Mouse (Mus musculus) gastrocnemius, postnatal 14 days (tissue): ENCODE data around the gene Hspg2. TPM values are rescaled to one million over a fixed set of nuclear protein-coding genes. Genes with fewer than 3 reads are reported as not detected.
A peak's percentile ranks its signal among the peaks of the same experiment; 100 is the strongest.

Experiments
- DNase-seq: peaks from one replicate; pipeline ENCODE4 v3.0.0; 2021; ENCODE audit warnings: mixed read lengths
- intact Hi-C: fragments of 180-260 bp; cut with DNase I; formaldehyde crosslinking; loops from one replicate; pipeline ENCODE4 v1.15.1; 2025; ENCODE audit warnings: low total_unique reads
- total RNA-seq, 2 experiments: library from RNA; stranded (reverse); gene quantifications; 2 replicates each; pipeline ENCODE4 v1.2.3; 2021

Hspg2 gene
- total RNA-seq, 2 experiments from 2014 or later, result 193 to 224 TPM

DNA sequence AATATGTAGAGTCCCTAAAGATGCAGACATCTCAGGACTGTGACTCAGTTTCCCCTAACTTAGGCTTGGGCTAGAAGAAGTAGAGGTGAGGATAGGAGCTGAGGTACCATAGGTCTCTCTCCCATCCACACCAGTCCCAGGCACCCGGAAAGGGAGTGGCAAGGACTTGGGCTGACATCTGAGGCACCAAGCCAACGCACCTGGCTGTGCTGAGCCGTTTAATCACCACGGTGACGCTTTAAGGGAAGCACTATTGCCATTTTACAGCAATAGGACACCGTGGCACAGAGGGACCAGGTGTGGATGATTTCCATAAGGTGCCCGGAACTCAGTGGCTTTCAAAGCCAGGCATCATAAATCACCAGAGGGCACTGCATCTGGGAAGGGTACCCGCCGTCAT, 10.3 kb upstream of the Hspg2 start:
- no peak for DNase-seq
- intact Hi-C loops, result no loop called here

DNA sequence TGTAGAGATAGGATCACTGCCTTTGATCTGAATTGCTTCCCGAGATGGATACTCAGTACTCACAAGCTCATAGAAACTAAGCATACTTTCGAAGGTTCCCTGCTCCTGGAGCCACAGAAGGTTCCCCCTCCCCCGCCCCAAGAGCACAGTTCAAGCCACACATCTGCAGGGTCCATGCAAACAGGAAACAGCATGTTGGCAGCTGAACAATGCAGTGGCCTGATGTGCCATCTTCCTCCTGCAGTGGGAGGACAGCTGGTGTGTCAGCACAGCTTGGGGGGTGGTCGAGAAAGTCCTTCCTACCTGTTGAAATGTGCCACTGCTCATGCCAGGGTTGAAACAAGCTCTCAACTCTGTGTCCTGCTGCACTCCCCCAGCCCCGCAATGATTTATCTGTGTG, 9.7 kb upstream of the Hspg2 start:
- DNase-seq, result no peak
- intact Hi-C loops, result no loop called here

GRCm38 (mm10) chr4:137460676-137461075, 7.9 kb upstream of the Hspg2 start:
- intact Hi-C loops, result no loop called here

GRCm38 (mm10) chr4:137461217-137461616, 7.4 kb upstream of the Hspg2 start:
- no peak for DNase-seq
- intact Hi-C loops, result no loop called here

More at GRCm38 (mm10) chr4:137460676-137461075, 7.9 kb upstream of the Hspg2 start:
- no peak for DNase-seq

GRCm38 (mm10) chr4:137461981-137462690, 6.4 kb upstream of the Hspg2 start:
- no peak for DNase-seq
- intact Hi-C loops, result no loop called here

- intact Hi-C loops, result no loop called here
- DNase-seq, result no peak
Measured at GRCm38 (mm10) chr4:137465125-137465787, 3.3 kb upstream of the Hspg2 start.

DNA sequence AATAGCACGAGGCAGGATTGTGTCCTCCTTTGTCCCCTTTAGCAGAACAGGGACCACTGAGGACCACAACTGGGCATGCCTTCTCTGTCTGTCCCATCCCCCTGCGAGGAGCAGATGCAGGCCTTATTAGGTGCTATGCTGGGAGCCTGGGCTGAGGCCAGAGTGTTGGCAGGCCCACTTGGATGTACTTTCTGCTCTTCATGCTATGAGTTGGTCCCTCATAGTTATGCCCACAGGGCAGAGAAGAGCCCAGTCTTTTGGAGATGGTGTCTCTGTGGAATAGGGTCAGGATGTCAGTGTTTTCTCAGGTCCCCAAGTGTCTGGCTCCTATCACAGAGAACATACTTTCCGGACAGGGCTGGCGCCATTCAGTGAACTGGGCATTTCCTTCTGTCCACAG, 1.6 kb upstream of the Hspg2 start:
- intact Hi-C loops, result no loop called here
- no peak for DNase-seq

DNA sequence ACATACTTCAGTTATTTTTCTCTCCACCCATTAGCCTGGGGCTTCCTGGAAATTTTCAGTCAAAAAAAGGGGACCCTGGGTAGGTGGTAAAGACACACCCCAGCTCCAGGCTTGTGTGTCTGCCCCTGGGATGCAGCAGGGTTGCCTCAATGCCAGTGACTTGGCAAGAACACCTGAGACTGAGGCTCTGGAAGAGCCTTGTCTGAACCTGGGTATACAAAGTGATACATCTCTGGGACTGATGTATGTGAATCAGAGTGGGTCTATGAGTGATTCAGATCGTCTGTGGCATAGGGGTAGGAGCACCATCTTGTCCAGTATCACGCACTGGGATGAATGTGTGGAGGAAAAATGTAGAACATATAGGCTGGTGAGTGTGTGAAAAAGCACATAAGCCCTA, 1.0 kb upstream of the Hspg2 start:
- no peak for DNase-seq
- intact Hi-C loops, result no loop called here

GRCm38 (mm10) chr4:137469081-137469844, 694 bp downstream of the Hspg2 start:
- no peak for DNase-seq
- intact Hi-C loops, result no loop called here

DNA sequence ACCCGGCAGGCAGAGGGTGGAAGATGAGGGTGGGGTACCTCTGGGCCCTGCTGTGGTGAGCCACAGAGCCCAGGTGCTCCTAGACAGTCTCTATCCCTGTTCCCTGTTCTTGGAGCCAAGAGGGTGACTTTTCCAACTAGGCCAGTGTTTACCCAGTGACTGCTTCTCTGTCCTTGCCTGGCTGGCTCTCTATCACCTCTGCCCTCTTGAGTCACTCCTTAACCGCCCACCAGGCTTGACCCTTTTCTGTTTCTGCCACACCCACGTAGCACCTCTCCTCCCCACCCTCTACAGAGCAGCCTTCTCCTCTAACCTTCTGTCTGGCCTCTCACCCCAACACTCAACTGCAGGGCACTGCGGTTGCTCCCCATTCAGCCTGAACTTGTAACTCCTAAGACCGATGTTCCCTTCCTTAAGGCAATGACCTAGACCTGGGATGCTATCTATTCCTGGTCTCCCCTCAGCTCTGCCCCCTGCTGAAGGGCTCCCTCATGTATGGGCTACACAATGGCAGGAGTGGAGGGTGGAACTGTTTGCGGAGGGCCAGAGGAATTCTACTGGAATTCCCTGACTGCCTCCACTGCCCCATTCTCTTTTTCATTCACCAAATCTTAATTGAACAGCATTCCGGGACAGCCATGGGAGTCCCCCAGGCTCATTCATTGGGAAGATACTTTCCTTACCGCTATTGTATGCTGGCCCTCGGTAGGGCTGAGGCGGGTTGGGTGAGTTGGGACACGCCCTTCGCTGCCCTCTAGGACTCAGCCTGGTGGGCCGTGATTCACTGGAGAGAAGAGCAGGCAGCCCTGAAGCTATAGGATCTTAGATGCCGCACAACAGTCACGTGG, 1.5 kb downstream of the Hspg2 start:
- intact Hi-C loops, result no loop called here
- no peak for DNase-seq

GRCm38 (mm10) chr4:137470701-137471317, 2.2 kb downstream of the Hspg2 start:
- intact Hi-C loops, result no loop called here
- DNase-seq, result no peak

- intact Hi-C loops, result no loop called here
- DNase-seq, result no peak
Measured at GRCm38 (mm10) chr4:137471326-137471725, 2.8 kb downstream of the Hspg2 start.

GRCm38 (mm10) chr4:137473240-137473639, 4.7 kb downstream of the Hspg2 start:
- intact Hi-C loops, result no loop called here
- DNase-seq, result no peak

DNA sequence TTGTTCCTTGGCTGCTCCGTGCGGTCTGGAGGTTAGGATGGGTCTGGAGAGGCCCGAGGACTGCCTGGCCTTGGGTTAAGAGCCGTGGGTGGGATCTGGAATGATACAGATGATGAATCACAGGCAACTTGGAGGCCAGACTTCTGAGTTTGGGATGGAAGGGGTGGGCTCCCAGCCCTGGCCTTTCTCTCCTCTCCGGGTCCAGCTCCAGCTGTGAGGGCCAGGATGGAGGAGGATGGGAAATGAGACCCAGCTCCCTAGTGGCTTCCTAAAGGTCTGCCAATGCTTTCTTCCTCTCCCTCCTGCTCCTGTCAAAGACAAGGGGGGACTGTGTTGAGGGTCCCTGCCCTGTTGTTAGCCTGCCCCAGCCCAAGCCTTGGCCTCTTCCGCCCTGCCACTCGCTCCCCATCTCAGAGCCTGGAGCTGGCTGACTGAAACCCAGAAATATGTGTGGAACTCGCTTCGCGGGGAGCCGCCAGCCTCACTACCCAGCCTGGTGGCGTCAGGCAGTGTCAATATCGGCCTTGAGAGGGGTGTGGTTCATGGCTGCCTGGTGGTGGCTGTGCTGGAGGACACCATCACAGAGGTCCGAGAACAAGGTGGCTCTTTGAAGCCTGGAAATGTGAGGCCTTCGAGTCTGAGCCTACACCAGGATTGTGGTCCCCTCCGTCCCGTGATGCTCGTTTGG, 5.3 kb downstream of the Hspg2 start:
- intact Hi-C loops, result no loop called here

DNA sequence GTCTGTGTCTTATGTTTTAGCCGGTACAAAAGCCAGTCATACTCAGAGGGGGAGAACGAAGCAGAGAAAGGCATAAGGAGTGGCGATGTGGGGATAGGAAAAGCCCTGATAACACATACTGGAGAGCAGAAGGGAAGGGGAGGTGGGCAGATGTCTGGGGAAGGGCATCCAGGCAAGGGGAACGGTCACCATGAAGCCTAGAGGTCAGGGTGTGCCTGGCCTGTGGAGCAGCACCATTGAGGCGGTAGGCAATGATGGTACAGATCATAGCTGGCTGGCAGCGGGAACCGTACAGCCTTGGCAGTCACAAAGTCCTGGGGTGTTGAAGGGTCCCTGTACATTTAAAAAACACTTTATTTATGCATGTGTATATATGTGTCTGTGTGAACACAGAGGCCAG, 6.1 kb downstream of the Hspg2 start:
- intact Hi-C loops, result no loop called here
- no peak for DNase-seq

More for the DNA sequence above, 5.3 kb downstream of the Hspg2 start:
- peak; percentile 76 for DNase-seq

DNA sequence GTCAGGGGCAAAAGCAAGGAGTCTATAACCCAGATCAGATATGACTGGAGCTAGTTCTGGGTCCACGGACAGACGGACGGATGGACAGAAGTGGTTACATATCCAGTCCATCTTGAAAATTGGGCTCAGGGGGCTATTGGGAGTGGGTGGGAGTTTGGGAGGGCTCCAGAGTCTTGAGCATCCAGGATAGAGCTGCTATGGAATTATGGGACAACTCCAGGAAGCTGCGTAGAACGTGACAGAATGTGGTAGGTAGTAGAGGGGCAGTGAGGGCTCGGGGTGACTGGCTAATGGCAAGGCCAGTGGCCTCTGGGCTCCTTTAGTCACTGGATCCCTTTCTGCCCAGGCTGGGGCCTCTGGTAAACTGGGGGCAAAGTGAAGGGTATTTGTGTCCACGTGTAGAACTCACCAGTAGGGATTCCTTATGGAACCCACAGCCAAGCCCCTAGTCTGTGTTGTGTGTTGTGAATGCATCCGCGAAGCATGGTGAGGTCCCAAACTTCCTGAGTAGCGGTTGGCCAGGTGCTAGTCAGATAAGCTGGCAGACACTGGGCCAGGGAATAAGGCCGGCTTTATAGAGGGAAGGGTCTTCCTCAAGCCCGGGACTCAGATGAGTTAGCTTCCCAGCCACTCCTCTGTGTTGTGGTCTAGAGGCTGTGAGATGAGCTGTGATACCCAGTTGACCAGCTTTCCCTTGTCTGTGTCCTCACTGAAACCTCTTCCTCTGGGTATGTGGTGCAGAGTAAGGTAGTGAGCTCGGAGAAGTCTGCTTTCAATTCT, 6.9 kb downstream of the Hspg2 start:
- intact Hi-C loops, result no loop called here
- no peak for DNase-seq

- peak; percentile 90 for DNase-seq
- intact Hi-C loops, result no loop called here
Measured at GRCm38 (mm10) chr4:137476065-137476760, 7.6 kb downstream of the Hspg2 start.
